In the genomic region with DNA sequence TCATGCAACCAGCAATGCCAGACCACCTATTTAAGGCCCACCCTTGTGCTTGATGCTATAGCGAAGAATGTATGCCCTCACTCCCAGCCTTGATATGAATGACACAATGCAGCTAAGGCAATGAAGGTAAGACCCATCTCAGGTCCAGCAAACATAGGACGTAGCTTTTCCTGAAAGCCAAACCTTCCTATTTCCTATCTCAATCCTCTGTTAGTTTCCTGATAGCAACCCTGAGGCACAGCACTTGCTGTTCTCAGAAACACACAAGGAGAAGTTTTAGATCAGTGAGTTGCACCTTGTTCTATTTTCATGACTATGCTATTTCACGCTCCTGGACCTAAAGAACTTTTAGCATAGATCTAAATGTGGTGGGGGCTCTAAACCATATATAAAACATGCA, we compare ENCODE assay signal across 16 mouse cellular contexts. TPM values are rescaled to one million over a fixed set of nuclear protein-coding genes. Genes with fewer than 3 reads are reported as not detected.
DNase-seq lines count a peak whose midpoint lies in the region; ATAC-seq and TF ChIP-seq lines count a peak whose summit lies in the region.
"Had no signal": no experiment of that assay in that cellular context is flagged by ENCODE, and none has a peak within 500 bp of the region (broad histone marks: within the 10 kb centered on the region; RNA-seq: fewer than 3 reads in every experiment).

No protein-coding gene starts in this region.

- no peak for ATAC-seq in heart, embryonic 13.5 days (ENCODE audit: extremely low read depth, insufficient number of reproducible peaks, low FRiP score, low TSS enrichment)
- no peak for ATAC-seq in liver, postnatal 0 days
- ATAC-seq: hindbrain, embryonic 16.5 days; Patski had no signal

- no peaks in the 10 kb centered on the region for H3K36me3 ChIP-seq in heart, embryonic 13.5 days
- peaks cover 6% of the 10 kb centered on the region; the same call in 1 of the 2 replicates for H3K36me3 ChIP-seq in liver, postnatal 0 days (replicated peaks; ENCODE audit: insufficient read depth, low read length)

- WGBS in heart, embryonic 13.5 days, result 66% methylated on average over 3 of the region's 3 CpGs
- 66% methylated on average over 3 of the region's 3 CpGs for WGBS in liver, postnatal 0 days (ENCODE audit: insufficient replicate concordance)

- H3K9me3 ChIP-seq in heart, embryonic 13.5 days, result no peaks in the 10 kb centered on the region
- no peaks in the 10 kb centered on the region for H3K9me3 ChIP-seq in liver, postnatal 0 days (ENCODE audit: low read length)
- H3K9me3 ChIP-seq: limb, embryonic 12.5 days had no signal

- H3K4me1 ChIP-seq in heart, embryonic 13.5 days, result peaks cover 38% of the 10 kb centered on the region
- H3K4me1 ChIP-seq in liver, postnatal 0 days (ENCODE audit: insufficient read depth), result peaks cover 42% of the 10 kb centered on the region
- peaks cover 34% of the 10 kb centered on the region for H3K4me1 ChIP-seq in bone marrow macrophage, adult 2 months (ENCODE audit: control insufficient read depth, insufficient read depth, low read length)

- intact Hi-C loops in heart, postnatal 10 days (cut with DNase I), result no loop called here
- intact Hi-C loops in left cerebral cortex, postnatal 25 days (cut with DNase I), result loop anchor here (5.0 kb wide), 1 partner anchor 61 kb away; no protein-coding TSS in a partner anchor

- no peak for TF ChIP-seq EP300 in liver, postnatal 0 days (IDR thresholded peaks at IDR 0.05; ENCODE audit: low read depth)

- no peaks in the 10 kb centered on the region for H3K27me3 ChIP-seq in heart, embryonic 13.5 days (replicated peaks)
- no peaks in the 10 kb centered on the region for H3K27me3 ChIP-seq in liver, postnatal 0 days (ENCODE audit: insufficient read depth, low read length)
- H3K27me3 ChIP-seq: limb, embryonic 12.5 days; Patski had no signal

- no peak for TF ChIP-seq CTCF in liver, postnatal 0 days (IDR thresholded peaks at IDR 0.05; ENCODE audit: low read depth)
- TF ChIP-seq CTCF in bone marrow macrophage, adult 2 months (IDR thresholded peaks at IDR 0.05; ENCODE audit: low read depth, low read length), result no peak

- H3K4me2 ChIP-seq in heart, embryonic 13.5 days, result peak overlapping the region; percentile 31
- H3K4me2 ChIP-seq in liver, postnatal 0 days (ENCODE audit: low read depth, low read length), result peak overlapping the region; percentile 98; the same call in 1 of the 2 replicates

- H3K4me3 ChIP-seq in heart, embryonic 13.5 days, result no peak overlapping the region
- H3K4me3 ChIP-seq in liver, postnatal 0 days (ENCODE audit: low read depth, low read length), result no peak overlapping the region
- peak overlapping the region; percentile 23 for H3K4me3 ChIP-seq in bone marrow macrophage, adult 2 months (ENCODE audit: insufficient read depth, low read length)

- H3K9ac ChIP-seq in heart, embryonic 13.5 days, result peak overlapping the region; percentile 38; the same call in 1 of the 2 replicates
- no peak overlapping the region for H3K9ac ChIP-seq in liver, postnatal 0 days (replicated peaks)

- DNase-seq in heart, postnatal 10 days, result no peak
- DNase-seq in liver, postnatal 0 days, result no peak
- DNase-seq in liver, result no peak
- DNase-seq in naive thymus-derived CD4-positive, alpha-beta T cell, adult 2 months (ENCODE audit: low read depth), result peak; percentile 52
- DNase-seq in left cerebral cortex, postnatal 25 days (ENCODE audit: low spot score in 2 of 2), result no peak
- DNase-seq: cerebellum, adult 8-10 months; embryo, embryonic 11 days; kidney, postnatal 36 days; layer of hippocampus, postnatal 36 days; lung, adult 2 months; right cerebral cortex, adult 18-20 months had no signal

- TF ChIP-seq POLR2A in bone marrow macrophage, adult 2 months (IDR thresholded peaks at IDR 0.05; ENCODE audit: borderline replicate concordance, low read depth, low read length), result no peak

- H3K27ac ChIP-seq in heart, embryonic 13.5 days (replicated peaks), result no peak overlapping the region
- no peak overlapping the region for H3K27ac ChIP-seq in liver, postnatal 0 days (ENCODE audit: low read depth)
- no peak overlapping the region for H3K27ac ChIP-seq in bone marrow macrophage, adult 2 months (ENCODE audit: insufficient read depth, low read depth, low read length)
- H3K27ac ChIP-seq: limb, embryonic 12.5 days had no signal

RNA-seq across cellular contexts. Expression of gene Tnfaip3, which starts 2.1 kb away (rescaled TPM):
- polyA plus RNA-seq in heart, embryonic 13.5 days (2015; fragmentation: Nextera tagmentation; extraction: Ambion mirVana), result 2.5 and 2.9 TPM in 2 replicates
- 1 to 10 TPM; 3.5 to 4.7 TPM for total RNA-seq in heart, postnatal 10 days (2021)
- polyA plus RNA-seq in liver, postnatal 0 days (2015; fragmentation: Nextera tagmentation; extraction: Ambion mirVana), result 0.89 and 1.3 TPM in 2 replicates
- 17.3 and 19.3 TPM in 2 replicates for polyA plus RNA-seq in bone marrow macrophage, adult 2 months (2012; ENCODE audit: insufficient read depth, insufficient read length, missing spikeins)
- total RNA-seq in left cerebral cortex, postnatal 25 days (2021), result 1 to 10 TPM; 5.1 to 5.3 TPM
